Mouse (Mus musculus) urinary bladder, postnatal 10 days (tissue): Measurements from ENCODE around the gene Thada.

Source experiments
- DNase-seq: peaks from one replicate; pipeline ENCODE4 v3.0.0; 2022; ENCODE audit warnings: low spot score

Thada gene

DNA sequence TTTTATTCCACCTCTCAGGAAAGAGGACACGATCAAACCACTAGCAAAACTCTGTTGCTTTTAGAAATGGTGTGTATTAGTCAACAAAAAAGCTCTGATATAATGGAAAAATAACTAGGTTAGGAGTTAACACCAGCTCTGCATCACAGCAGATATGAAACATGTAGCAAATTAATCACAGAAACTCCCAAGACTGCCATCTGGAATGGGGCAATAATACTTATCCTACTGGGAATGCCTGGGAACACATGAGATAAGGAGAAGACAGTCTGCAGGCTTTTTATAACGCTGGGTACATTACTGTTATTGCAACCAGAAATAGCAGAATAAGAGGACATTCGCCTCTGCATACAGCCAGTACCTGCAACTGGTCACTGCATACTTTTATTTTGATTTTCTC, 96.2 kb downstream of the Thada start:
- DNase-seq, result no peak

DNA sequence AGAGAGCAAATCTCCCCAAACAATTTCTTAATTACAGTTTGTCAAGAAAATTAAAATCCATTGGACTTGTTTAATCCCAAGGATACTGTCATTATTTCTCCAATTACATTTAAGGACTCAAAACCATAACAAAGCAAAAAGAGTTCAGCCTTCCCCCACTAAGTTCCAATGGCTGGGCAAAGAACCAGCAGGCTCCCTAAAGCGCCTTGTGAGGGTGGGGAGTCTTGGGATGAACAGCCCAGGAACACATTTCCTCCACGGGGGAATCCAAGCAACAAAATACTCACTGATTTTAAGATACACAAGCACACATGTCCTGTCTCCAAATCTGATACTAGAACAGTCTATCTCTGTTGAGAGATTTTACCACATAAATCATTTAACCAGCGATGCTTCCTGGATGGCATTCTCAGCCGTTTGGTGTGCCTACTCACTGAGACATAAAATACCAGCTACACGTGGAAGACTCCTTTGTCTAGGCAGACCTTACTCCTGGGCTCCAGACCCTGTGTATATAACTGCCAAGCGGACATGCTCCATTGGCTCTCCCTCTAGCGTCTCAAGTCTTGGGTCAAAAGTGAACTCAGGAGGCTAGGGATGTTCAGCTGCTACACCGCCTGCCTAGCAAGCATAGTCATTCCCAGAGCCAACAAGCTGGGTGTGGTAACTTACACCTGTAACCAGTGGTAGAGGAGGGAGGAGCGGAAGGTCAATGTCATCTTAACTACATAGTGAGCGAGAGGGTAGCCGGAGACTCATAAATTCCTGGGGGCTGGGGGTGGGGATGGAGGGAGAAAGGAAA, 97.6 kb downstream of the Thada start:
- DNase-seq, result no peak

DNA sequence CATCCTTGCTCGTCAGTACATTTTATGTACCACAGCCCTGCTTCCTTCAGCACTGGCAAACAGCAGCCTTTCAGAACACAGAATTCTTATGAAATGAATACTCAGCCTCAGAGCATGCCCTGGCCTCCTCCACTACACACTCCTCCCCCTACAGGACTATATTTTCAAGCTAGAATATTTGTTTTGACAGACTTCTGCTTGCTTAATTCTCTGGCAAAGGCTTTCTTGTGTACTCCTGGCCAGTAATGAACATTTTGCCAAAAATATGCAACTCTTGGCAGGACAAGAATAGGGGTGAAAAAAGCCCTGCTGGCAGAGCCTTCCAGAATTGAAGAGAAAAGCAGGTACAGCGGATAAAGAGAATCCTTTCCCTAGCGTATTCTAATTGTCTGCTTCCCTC, 98.3 kb downstream of the Thada start:
- no peak for DNase-seq

DNA sequence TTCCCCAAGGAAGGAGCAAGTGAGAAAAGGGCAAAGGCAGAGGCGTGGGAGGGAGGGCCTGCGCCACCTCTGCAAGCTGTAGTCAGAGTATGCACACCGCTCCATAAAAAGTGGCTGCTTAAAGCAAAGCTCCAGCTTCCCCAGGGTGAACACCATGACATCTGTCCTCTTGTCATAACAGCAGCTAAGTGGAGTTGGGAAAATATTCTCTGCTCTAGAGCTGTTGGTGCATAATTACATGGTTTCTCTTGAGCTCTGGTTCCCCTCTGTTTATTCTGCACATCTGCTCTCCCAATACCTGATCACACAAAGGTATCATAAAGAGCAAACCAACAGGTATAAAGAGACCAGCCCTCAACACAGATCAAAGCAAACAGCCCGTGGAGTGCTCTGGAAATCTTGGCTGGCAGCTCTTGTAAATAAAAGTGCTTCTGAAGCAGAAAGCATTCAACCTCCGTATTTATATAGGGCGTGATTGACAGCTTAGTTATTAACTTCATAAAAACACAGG, 100.2 kb downstream of the Thada start:
- DNase-seq, result no peak

DNA sequence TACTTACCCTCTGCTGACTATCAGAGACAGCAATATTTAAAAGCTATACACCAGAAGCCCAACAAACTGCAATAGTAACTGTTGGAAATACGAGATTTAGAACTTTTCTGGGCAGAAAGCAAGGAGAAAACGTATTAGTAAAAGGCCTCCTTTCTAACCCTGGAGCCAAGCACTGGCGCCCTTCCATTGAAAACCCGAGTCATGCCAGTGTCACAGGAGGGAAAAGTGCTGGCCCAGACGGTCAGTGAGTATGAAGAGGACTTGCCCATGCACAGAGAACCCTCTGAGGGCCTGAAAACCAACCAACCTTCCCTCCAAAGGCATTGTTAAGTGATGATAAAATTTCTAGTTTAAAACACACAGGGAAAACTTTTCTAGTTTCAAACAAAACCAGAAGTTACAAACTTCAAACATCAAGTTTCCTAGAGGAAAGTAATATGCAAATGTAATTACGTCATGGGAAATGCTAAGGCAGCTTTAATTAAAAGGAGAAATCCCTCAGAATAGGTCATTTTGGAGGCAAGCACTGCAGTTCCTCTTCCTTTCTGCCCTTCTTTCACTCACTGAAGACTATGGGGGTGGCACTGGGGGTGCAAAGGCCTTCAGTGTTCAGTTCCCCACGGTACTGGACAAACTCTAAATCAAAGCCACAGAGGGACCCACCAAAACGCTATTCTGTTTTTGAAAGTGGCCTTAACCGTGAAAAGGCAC, 100.8 kb downstream of the Thada start:
- no peak for DNase-seq

DNA sequence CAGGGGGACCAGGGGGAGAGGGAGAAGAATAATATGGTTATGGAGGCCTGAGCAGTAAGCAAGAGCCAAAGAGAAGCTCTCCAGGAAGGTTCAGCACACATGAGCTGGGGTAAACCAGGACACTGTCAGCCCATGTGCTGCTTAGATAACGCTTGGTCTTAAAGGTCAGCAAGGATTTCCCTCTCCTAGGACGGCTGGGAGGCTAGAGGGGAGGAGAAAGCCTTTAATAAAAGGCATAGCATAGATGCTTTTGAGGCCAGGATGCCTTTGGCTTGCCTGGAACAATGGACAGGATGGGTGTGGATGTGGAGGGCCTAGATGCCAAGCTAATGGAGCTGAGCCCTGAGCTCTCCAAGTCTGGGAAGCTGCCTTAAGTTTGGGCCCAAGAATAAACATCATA, 102.6 kb downstream of the Thada start:
- DNase-seq, result no peak

DNA sequence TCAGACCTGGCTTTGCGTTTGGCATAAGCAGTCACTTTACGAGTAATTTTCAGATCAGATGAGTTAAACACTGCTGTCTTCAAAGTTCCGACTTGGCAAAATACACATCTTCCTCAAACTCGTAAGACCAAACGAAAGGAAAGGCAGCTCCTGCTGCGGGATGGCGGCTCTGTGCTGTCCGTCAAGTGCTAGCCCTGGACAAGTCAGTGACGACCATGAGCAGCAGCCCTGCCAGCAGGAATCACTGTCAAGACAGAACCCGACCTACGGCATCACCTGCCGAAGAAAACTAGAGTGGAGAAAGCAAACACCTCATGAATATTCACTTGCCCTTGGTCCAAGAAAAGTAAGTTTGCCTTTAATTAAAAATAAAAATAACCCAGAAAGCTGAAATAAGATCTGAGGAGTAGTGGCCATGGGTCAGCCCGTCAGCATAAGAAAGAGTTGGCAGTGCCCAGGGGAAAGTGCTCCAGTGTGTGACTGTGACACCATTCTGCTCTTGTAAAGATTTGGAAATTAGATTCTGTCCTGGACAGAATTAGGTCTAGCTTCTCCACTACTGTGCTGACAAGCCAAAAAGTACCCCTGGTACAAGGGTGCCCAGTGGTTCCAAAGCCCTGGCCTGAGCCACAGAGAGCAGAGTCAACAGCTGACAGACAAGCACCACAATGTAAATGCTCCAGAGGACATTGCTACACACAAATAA, 103.3 kb downstream of the Thada start:
- no peak for DNase-seq

DNA sequence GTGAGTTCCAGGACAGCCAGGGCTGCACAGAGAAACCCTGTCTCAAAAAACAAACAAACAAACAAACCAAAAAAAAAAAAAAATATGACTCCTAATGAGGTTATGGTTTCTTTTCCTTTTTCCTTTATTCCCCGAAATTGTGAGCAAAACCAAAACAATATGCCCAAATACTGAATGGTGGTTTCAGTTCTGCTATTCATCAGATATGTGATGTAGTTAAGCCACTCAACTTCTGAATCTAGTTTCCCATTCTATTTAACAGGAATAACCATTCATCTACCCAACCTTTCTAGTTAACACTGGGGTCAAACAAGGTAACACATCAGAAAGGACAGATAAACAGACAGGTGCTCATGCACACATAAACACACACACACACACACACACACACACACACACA, 105.0 kb downstream of the Thada start:
- DNase-seq, result no peak

DNA sequence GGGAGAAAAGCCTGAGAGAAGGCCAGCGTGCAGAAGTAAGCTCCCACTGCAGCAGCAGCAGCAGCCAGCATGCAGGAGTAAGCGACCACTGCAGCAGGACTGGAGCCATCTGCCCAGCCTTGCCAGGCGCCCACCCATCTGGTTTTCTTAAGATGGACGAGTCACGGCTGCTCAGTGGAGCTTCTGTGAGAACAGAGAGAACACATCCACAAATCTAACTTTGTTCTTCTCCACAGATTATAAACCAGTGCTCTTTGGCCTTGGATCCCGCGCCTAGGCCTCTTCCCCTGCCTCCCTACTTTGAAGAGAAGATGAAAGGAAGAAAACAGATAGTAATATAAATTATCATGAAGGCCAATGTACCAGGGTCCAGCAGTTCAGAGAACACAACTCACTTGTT, 106.2 kb downstream of the Thada start:
- no peak for DNase-seq

DNA sequence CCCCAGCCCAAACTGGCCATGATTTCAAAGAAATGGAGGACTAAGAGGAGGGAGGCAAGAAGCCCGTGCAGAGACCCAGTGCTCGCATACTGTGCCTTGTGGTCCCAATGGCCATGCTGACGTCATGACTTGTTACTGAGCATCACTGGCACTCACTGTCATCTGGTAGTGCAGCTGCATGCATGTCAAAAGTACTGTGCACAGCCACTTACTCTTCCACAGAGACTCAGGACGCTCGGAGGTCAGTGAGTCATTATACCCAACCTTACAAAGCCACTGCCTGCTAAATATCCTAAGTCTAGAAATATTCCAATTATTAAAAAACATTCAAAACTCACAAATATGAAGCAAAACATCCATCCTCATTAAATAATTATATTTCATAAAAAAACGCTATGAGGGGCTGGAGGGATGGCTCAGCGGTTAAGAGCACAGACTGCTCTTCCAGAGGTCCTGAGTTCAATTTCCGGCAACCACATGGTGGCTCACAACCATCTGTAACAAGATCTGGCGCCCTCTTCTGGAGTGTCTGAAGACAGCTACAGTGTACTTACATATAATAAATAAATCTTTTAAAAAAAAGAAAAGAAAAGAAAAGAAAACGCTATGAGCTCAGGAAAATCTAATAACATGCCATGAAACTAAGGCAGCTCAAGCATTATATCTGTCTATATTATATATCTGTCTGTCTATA, 106.9 kb downstream of the Thada start:
- DNase-seq, result no peak

DNA sequence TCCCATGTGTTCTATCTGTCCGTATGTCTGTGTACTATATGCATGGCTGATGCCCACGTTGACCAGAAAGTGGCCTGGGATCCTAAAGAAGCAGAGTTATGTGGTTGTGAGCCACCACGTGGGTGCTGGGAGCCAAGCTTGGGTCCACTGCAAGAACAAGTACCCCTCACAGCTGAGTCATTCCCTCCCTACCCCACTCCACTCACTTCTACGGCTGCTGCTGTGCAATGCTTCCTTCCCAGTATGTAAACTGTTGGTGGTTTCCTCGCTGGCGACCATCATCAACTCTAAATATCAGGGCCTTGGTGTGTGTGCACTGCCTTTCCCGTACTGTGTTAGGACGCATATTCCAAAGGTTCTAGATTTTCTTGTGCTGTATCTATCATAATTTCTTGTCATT, 108.2 kb downstream of the Thada start:
- no peak for DNase-seq

DNA sequence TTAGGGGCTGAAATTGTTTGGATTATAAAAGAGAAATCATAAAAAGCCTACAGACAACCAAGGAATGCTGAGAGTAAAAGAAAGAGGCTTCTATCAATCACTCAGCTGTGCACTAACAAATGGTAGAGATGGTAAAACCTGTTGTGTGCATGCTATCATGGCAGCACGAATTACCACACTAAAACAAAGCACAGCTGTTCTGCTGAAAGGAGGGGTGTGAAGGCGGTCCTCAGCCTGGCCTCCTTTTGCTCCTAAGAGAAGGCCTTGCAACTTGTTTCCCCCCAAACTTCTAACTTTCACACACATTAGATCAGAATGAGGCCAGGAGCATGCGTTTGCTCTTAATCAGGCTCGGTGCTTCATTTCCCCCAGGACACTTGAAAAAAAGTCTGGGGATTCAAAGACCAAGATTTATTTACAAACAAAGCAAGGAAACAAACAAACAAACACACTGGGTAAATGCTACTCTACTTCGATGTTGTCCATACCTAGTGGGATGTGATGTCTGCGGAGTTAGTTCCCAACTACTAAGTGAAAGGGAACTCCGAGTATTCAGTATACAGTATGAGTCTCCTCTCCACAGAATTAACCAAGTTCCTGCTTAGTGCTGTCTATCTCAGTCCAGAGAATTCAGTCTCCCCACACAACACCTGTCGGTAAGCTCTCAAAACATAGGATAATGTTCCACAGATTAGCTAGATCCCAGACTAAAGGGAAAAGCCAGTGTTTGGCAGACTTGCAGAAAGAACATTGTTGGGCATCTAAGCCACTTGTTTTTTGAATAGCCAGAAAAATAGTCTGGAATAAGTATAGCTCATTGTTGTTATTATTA, 109.7 kb downstream of the Thada start:
- no peak for DNase-seq

DNA sequence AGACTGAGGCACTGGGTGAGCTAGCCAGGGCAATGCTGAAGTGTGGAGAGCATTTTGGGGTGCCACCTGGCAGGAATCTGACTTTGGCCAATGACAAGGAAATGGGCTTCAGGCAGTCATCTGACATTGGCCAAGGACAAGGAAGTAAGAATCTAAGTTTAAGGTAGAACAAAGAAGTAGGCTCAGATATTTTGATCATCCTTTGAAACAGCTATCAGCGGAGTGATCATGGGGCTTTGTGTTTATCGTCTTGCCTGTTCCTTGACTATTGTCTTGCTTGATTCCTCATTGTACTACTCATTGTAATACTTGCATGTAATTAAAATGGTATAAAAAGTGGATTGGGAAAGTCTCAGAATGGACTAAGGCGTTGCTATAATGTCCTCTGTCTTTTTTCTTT, 111.0 kb downstream of the Thada start:
- no peak for DNase-seq

DNA sequence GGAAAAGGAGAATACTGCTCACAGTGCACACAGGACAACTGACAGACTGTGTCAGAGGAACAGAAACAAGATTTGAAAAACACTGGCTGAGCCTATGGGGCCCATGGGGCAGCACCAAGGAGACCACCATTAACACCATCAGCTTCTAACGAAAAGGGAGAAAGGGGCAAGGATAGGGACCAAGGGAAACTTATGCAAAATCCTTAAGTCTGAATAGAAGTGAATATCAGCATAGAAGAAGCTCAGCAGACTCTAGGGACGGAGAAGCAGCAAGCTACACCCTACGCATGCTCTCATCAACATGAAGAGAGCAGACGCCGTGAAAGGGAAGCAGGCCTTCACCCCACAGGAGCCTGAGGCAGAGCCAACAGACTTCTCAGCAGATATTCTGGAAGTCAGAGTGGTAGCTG, 112.1 kb downstream of the Thada start:
- no peak for DNase-seq

DNA sequence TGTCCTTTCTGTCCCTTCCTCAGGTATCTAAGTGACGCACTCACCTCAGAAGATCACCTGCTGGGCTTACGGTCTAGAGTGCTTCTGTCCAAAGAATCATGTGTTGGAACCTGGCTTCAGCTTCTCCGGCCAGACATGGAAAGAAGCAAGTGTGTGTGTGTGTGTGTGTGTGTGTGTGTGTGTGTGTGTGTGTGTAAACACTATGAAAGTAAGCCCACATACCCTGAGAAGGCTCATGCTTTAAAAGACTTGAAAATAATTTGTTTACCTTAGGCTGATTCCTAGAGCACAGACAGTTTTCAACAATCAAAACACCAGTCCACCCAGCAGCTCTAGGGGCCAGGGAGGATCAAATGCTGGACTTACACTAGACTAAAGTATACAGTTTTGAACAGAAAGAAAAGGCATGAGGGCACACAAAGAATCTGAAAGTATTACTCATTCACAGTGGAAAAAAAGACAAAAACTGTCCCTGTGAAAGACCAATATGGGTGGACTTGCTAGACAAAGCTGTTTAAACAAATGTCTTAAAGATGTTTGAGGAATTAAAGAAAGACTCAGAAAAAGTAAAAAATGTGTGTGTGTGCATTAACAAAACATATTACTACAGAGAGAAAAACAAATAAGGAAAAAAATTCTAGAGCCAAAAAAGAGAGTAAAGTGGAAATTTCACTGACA, 112.6 kb downstream of the Thada start:
- no peak for DNase-seq

DNA sequence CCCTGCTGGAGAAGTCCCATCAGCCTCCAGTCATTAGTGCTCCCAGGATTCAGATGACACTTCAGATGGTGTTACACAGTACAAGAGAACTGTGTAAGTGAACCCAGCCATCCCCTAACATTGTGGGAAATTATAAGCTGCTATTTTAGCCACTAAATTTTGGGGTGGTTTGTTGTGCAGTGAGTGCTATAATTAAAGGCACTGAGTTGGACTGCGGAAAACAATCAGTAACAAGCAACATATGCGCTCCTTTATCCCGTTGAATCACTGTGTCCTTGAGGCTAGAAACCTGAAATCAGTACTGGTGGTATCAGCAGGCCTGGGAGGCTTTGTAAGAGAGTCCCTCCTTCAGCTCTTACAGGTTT, 113.2 kb downstream of the Thada start:
- DNase-seq, result no peak

DNA sequence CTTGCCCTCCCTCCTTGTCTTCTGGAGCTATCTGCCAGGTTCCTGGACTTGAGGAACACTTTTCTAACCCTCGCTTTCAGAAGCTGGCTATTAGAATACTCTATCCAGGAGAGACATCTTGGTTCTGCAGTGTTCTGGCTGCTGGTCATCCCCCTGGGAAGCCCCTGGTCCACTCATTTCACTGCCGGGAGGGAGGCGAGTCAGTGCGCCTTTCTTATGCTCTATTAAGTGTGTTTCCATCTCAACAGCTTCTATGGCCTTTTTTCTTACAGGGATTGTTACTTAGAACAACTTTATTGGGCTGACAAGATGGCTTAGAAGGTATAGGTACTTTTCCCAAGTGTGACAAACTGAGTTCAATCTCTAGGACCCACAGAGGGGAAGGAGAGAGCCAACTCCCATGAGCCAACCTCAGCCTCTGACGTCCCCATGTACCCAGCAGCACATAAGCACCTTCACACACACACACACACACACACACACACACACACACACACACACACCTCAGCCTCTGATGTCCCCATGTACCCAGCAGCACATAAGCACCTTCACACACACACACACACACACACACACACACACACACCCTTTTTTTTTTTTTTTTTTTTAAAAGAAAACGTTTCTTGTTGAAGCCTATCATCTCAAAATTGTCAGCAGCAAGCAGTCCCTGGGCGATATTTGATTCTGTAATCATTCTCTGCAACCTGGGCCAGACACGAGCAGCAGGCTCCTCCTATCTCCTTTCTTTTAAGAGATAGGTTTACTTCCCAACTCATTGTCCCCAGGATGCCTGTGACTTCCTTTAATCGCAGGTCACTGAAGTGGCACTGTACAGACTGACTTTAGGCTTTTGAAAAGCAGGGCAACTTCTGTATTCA, 113.9 kb downstream of the Thada start:
- DNase-seq, result no peak

DNA sequence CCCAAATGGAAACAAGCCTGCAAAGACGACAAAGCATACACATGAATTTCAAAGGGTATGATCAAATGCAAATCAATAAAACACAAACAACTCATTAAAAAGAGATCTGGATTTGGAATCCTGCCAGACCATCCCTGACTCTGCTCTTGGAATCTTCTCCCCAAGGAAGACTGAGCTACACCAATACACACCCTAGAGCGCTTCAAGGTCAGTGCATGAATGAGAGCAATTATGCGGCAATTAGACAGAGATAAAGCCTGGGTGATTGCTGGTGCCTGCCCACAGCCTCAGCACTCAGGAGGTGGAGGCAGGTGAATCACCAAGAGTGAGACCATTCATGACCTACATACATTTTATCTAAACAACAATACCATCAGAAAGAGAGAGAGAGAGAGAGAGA, 114.7 kb downstream of the Thada start:
- no peak for DNase-seq

DNA sequence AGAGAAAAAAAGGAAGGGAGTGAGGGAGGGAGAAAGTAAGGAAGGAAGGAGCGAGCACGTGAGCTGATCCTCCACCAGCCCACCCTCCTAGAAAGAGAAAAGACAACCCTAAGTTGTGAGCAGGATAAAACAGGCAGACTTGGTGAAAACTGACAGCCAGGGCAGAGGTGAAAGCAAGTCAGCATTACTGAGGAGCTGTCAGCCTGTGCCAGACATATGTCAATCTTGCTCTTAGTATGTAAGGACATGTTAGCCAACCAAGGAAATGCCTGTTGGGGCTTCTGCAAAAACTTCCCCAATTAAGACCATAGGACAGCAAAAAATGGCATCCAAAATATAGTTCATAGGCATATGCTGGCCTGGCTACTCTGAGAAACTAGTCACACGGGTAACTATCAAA, 117.1 kb downstream of the Thada start:
- no peak for DNase-seq

DNA sequence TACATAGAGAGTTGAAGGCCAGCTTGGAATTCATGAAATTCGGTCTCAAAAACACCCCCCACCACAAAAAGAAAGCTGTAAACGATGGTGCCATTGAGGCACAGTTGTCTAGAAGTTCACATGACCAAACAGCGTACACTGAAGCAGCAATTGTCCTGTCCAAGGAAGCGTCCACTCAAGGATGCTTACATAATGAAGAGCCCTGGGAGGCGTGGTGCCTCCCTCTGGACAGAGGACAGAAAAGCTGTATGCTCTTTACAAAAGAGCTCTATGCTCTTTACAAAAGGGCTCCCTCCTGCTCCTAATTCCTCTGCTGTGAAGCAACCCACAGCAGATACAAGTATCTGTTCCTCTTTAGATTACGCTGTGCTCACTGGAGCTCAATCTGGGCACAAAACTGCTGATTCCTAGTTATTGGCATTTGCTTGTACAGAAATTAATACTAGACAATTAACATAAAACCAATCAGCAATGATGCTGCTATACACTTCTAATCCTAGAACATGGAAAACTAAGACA, 123.6 kb downstream of the Thada start:
- no peak for DNase-seq
